Mouse (Mus musculus) adrenal gland, adult (tissue): ENCODE data around the gene Tbc1d22b.

Experiments used
- DNase-seq, 2 experiments: peaks; one replicate each; pipeline ENCODE4 v3.0.0; 2022 to 2023; ENCODE audit warnings: low spot score in 1 of 2; ENCODE audit not compliant: inconsistent age in 2 of 2

Tbc1d22b gene

GRCm38 (mm10) chr17:29640971-29641370 lies 91.4 kb downstream of the Tbc1d22b start:
- peak; percentile 80 to 91 for DNase-seq

GRCm38 (mm10) chr17:29642219-29642618 lies 92.6 kb downstream of the Tbc1d22b start:
- no peak for DNase-seq
